Mouse (Mus musculus) cerebellum, postnatal 25 days (tissue): ENCODE data around the gene Mif4gd.

ENCODE experiments used
- DNase-seq, 2 experiments: peaks; one replicate each; pipeline ENCODE4 v3.0.0; 2021; ENCODE audit warnings: mixed read lengths in 2 of 2

Mif4gd gene

DNA sequence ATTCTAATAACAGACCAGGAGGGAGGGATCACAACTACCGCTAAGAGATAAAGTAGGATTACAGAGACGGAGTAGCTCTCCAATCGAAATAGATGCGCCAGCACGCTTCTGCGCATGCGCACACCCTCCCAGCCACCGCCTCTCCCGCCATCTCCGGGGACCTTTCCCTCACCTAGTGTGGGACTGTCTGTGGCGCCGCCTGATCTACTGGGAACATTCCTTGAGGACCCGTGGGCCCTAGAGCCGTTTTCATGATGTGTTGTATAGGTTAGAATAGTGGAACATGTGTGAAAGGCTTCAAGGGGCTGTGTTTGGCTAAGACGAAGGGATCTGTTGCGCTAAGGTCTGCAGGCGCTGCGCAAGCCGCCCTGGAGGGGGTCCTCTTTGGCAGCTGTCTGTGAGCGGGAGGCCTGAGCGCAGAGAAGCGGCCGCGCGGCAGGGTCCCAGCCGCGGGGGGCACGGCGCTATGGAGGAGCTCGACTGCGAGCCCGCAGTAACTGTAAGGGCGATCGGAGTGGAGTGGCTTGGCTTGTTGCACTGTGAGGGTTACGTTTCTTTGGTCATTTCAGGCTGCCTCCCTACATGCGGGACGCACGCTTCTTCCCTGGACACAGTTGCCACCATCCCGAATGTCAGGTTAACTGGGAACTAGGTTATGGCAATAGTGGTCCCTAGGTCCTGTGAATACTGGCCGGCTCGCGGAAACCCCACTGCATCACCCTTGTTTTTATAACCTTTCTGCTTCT is 48.5 kb downstream of the Mif4gd start, which contains the start of gene Nup85:
TSS of gene Nup85 (plus strand) at position 371 of the 746 bp plus-strand sequence.
- DNase-seq, result peak; percentile 98 to 99

DNA sequence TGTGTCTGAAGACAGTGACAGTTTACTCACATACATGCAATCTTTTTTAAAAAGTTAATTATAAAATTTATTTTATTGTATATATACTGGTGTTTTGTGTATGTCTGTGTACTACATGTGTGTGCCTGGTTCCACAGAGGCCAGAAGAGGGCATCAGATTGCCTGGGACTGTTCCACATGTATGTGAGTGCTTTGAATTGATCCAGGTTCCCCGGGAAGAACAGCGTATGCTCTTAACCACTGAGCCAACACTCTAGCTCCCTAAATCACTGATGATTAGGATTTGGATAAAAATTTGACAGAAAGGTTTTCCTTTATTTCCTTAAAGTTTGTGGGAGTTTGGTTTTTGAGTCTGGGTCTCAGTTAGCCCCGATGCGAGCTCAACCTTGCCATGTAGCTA is 49.4 kb downstream of the Mif4gd start:
- DNase-seq, result no peak
